Mouse (Mus musculus): ENCODE results near the gene Osbpl7. TPM values are rescaled to one million over a fixed set of nuclear protein-coding genes. Genes with fewer than 3 reads are reported as not detected.

Osbpl7 gene
- polyA plus RNA-seq (2015; fragmentation: Nextera tagmentation; extraction: Ambion mirVana): 4.0 and 4.2 TPM in 2 replicates

GRCm38 (mm10) chr11:97050216-97050943 is at the start of gene Osbpl7:
TSS of gene Osbpl7 (plus strand) at chr11:97050628.

GRCm38 (mm10) chr11:97013121-97013670 is 37.2 kb upstream of the Osbpl7 start, which contains the start of gene Sp6:
TSS of gene Sp6 (plus strand) at chr11:97013394.

GRCm38 (mm10) chr11:97029686-97030417 is 20.6 kb upstream of the Osbpl7 start, which contains the start of gene Scrn2:
TSS of gene Scrn2 (plus strand) at chr11:97029938.

GRCm38 (mm10) chr11:97041022-97041899 is 9.2 kb upstream of the Osbpl7 start, which contains the start of the genes Lrrc46 and Mrpl10:
TSS of gene Lrrc46 (minus strand) at chr11:97041407.
TSS of gene Mrpl10 (plus strand) at chr11:97041560.

GRCm38 (mm10) chr11:97114671-97115601 is 64.5 kb downstream of the Osbpl7 start, which contains the start of gene Tbx21:
TSS of gene Tbx21 (minus strand) at chr11:97115331.

Small RNA genes within 50 kb of the gene (microRNA-seq; reads per million reads assigned to microRNA genes)
- not detected for gene Mir8103

Other genes with a start within 250 kb of the Osbpl7 start
- gene Nfe2l1, start 220.7 kb upstream of the Osbpl7 start, polyA plus RNA-seq (2015; fragmentation: Nextera tagmentation; extraction: Ambion mirVana): 37.7 and 42.1 TPM in 2 replicates
- 170 and 202 TPM in 2 replicates for gene Copz2, start 200.8 kb upstream of the Osbpl7 start, polyA plus RNA-seq (2015; fragmentation: Nextera tagmentation; extraction: Ambion mirVana)
- 54.1 and 55.3 TPM in 2 replicates for gene Cdk5rap3, start 134.1 kb upstream of the Osbpl7 start, polyA plus RNA-seq (2015; fragmentation: Nextera tagmentation; extraction: Ambion mirVana)
- 12.4 and 13.8 TPM in 2 replicates for gene Prr15l, start 122.5 kb upstream of the Osbpl7 start, polyA plus RNA-seq (2015; fragmentation: Nextera tagmentation; extraction: Ambion mirVana)
- gene Pnpo, start 106.6 kb upstream of the Osbpl7 start, polyA plus RNA-seq (2015; fragmentation: Nextera tagmentation; extraction: Ambion mirVana): 21.8 and 25.7 TPM in 2 replicates
- 8.4 and 9.4 TPM in 2 replicates for gene Sp2, start 67.7 kb upstream of the Osbpl7 start, polyA plus RNA-seq (2015; fragmentation: Nextera tagmentation; extraction: Ambion mirVana)
- gene Sp6, start 37.2 kb upstream of the Osbpl7 start, polyA plus RNA-seq (2015; fragmentation: Nextera tagmentation; extraction: Ambion mirVana): 11.5 and 15.0 TPM in 2 replicates
- gene Scrn2, start 20.7 kb upstream of the Osbpl7 start, polyA plus RNA-seq (2015; fragmentation: Nextera tagmentation; extraction: Ambion mirVana): 7.0 and 7.7 TPM in 2 replicates
- gene Lrrc46, start 9.2 kb upstream of the Osbpl7 start, polyA plus RNA-seq (2015; fragmentation: Nextera tagmentation; extraction: Ambion mirVana): 0.42 and 0.55 TPM in 2 replicates
- gene Mrpl10, start 9.1 kb upstream of the Osbpl7 start, polyA plus RNA-seq (2015; fragmentation: Nextera tagmentation; extraction: Ambion mirVana): 50.8 and 57.9 TPM in 2 replicates
- gene Tbx21, start 64.7 kb downstream of the Osbpl7 start, polyA plus RNA-seq (2015; fragmentation: Nextera tagmentation; extraction: Ambion mirVana): not detected in 2 replicates
- 4.1 and 6.0 TPM in 2 replicates for gene Tbkbp1, start 100.9 kb downstream of the Osbpl7 start, polyA plus RNA-seq (2015; fragmentation: Nextera tagmentation; extraction: Ambion mirVana)
- 26.8 and 33.2 TPM in 2 replicates for gene Kpnb1, start 137.3 kb downstream of the Osbpl7 start, polyA plus RNA-seq (2015; fragmentation: Nextera tagmentation; extraction: Ambion mirVana)
- 49.6 and 55.4 TPM in 2 replicates for gene Npepps, start 230.0 kb downstream of the Osbpl7 start, polyA plus RNA-seq (2015; fragmentation: Nextera tagmentation; extraction: Ambion mirVana)

All from urinary bladder, postnatal 0 days (tissue).